Mouse (Mus musculus) myocyte (in vitro differentiated cells): ENCODE measurements at regions not wholly inside any gene's neighbourhood (a gene's known extent, or its start where the extent isn't known, plus 50 kb on each side); places are given as distances from the start of the nearest gene placed in this dataset.

Experiments
- CEBPB ChIP-seq: IDR thresholded peaks from 2 replicates; pipeline ENCODE4 v1.6.1; 2011; ENCODE audit warnings: mild to moderate bottlenecking, moderate library complexity; ENCODE audit not compliant: poor library complexity, insufficient read depth, severe bottlenecking
- MAX ChIP-seq: IDR thresholded peaks from one replicate; pipeline ENCODE4 v1.6.1; 2011; ENCODE audit warnings: low read depth, mild to moderate bottlenecking, control low read depth
- MYOD1 ChIP-seq, 3 experiments: IDR thresholded peaks; one replicate each; pipeline ENCODE4 v1.6.1; 2011; ENCODE audit warnings: control low read depth in 2 of 3, low read depth in 2 of 3, mild to moderate bottlenecking in 2 of 3, moderate library complexity in 1 of 3; ENCODE audit not compliant: insufficient read length in 2 of 3, control insufficient read depth in 1 of 3
- POLR2A ChIP-seq: IDR thresholded peaks from one replicate; pipeline ENCODE4 v1.6.1; 2011; ENCODE audit warnings: low read depth, mild to moderate bottlenecking, control low read depth, moderate library complexity; ENCODE audit not compliant: insufficient read length
- POLR2AphosphoS2 ChIP-seq: IDR thresholded peaks from one replicate; pipeline ENCODE4 v1.6.1; 2011; ENCODE audit warnings: low read depth, control low read depth; ENCODE audit not compliant: insufficient read length
- TCF12 ChIP-seq: IDR thresholded peaks from one replicate; pipeline ENCODE4 v1.6.1; 2011; ENCODE audit warnings: mild to moderate bottlenecking, control low read depth; ENCODE audit not compliant: poor library complexity, insufficient read depth, severe bottlenecking
- USF1 ChIP-seq: IDR thresholded peaks from one replicate; pipeline ENCODE4 v1.6.1; 2011; ENCODE audit warnings: low read depth, mild to moderate bottlenecking, control low read depth, moderate library complexity

DNA sequence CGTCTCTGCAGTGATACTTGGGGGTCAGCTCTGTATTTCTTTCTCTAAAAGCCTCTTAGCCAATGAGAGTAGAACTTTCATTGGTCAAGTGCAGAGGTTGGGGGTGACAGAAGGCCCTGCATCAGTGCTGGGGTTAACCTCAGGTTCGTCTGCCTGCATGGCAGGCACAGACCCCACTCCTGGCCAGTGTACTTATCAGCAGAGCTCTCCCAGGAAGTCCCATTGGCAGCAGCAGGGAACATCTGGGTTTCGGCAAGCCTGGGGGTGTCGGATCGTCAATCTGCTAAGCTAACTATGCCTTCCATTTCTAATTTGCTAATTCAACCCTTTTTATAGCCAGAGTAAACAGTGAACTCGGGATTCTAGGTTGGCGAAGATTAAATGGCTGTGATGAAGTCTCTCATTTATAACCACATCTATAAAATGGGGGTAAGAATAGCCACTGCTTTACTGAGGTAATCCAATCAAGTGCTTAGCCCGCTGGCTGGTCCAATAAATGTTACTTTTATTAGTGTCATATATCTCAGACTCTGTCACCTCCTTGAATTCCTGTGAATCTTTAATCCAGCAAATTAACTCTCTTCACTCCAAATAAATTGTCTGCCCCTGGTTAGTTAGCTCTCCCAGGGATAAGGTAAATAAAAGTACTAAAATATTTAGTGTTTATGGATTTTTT lies 135.5 kb upstream of the Mrps10 start:
- no peak for TF ChIP-seq POLR2A
- TF ChIP-seq CEBPB, result no peak
- TF ChIP-seq MAX, result no peak
- no peak for TF ChIP-seq TCF12
- no peak for TF ChIP-seq USF1
- no peak for TF ChIP-seq MYOD1 (IDR thresholded peaks at IDR 0.05; ENCODE audit: control insufficient read depth in 1 of 3, insufficient read length in 2 of 3, low read depth in 2 of 3)
- TF ChIP-seq POLR2AphosphoS2, result no peak
